Mouse (Mus musculus) cerebellum, adult 9-11 months (tissue): Measurements from ENCODE around the gene Timm17b.

Experiments
- DNase-seq: peaks from one replicate; pipeline ENCODE4 v3.0.0; 2022

Gene Timm17b

GRCm38 (mm10) chrX:7922032-7922431 is 22.9 kb downstream of the Timm17b start:
- DNase-seq: peak; percentile 40

- DNase-seq: no peak
Measured at GRCm38 (mm10) chrX:7926266-7926665, 27.1 kb downstream of the Timm17b start.

DNA sequence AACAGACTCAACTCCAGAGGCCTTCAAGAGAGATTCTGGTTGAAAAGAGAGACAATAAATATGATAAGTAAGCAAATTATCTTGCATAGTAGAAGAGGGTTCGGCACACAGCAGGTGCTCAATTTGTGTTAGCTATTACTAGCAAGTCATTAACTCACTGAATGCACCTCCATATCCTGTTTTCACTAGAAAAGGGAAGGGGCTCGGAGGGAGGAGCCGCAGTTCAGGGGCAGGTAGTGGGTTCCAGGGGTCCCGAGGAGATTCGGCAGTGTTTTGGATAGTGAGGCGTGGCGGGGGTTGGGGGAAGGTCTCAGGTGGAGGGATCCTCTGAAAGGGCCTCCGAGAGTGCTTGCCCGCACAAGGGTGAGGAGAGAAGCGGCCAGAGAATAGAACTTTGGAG is 28.0 kb downstream of the Timm17b start:
- no peak for DNase-seq

DNA sequence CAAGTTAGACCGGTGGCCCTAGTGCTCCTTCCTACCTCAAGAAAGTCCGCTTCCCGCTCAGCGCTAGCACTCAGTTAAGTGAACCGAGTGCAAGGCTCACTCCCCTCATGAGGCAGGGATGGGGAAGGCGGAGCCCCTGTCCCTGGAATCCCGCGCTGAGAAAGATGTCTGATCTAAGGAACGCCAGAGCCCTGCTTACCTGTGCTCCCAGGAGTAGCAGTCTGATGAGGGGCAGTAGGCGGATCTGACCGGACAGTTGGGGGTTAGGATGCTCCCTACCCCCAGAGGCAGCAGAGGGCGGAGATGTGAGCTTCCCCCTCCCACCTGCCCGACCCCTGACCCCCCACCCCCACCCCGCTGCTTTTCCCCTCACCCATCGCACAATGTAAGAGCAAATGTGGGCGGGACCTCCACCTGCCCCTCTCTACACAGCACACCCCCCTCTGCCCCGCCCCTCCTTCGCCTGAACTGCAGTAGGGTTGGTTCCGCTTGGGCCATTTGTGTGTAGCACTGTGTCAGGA is 29.2 kb downstream of the Timm17b start, which contains the start of gene Eras:
Eras (minus strand) TSS at position 338 of the 521 bp plus-strand sequence.
- DNase-seq: no peak

GRCm38 (mm10) chrX:7936874-7937273 is 37.7 kb downstream of the Timm17b start:
- no peak for DNase-seq

DNA sequence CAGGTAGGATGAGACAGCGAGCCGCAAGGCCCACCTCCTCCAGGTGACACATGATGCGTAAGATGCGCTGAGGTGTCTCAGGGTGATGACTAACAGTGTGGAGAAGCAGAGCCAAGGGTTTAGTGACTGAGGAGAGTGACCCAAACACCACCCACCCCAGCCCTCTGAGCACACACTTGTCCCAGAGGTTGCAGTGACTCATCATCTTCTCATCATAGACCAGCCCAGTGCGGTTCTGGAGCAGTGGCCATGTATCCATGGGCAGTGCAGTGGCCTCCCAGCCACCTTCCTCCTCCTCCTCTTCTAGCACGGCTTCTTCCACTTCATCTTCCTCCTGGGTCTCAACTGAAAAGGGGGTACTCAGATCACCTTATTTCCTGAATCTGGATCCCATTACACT is 38.5 kb downstream of the Timm17b start:
- no peak for DNase-seq

DNA sequence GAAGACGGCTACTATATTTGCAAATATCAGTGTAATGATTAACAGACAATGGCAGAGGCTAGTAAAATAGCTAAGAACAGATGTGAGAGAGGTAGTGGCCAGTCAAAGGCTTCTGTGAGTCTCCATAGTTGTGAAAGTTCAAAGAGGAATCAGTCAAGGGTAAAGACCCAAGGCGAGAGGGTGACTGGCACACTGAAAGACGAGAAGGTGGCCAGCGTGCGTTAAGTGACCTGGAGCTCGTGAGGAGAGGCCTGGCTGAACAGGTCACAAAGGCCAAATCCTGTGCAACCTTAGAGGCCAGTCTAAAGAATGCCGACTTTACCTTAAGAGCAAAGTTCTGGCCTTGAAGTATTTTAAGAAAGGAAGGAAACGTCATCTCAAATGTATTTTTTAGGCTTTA is 46.5 kb downstream of the Timm17b start:
- no peak for DNase-seq

DNA sequence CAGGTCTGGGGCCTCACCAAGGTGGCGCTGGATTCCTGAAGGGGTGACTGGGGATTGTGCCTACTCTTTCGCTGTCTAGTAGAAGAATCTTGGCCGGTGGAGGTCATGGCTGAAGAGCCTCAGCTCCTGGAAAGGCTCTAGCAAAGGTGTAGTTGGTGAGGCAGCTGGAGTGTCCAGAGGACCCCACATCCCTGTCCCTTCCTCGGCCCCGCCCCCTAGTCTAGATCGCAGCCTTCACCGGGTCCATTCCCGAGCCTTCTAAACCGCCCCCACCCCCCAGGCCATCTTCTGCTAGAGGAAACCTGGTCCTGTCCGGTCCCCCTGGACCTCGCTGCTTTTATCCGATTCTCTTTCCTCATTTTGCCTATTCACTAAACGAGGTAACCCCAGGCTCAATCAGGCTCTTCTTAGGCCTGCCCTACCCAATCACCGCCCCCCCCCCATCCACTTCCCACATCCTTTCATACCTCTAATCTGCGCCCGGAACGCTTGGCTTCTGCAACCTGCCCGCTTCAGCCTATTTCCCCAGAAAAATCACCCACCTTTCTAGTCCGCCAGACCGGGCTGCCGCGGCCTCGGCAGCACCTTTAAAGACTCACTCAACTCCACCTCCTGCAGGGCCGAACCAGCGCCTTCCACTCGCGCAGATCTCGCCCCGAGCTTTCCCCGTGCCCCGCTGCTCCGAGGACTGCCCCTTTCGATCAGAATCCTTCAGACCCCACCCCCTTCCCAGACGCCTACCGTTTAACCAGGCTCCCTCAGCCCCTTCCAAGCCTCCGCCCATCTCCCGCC is 48.1 kb downstream of the Timm17b start, which contains the start of gene Hdac6:
Hdac6 (minus strand) TSS at position 782 of the 792 bp plus-strand sequence.
- peak; percentile 50 for DNase-seq

DNA sequence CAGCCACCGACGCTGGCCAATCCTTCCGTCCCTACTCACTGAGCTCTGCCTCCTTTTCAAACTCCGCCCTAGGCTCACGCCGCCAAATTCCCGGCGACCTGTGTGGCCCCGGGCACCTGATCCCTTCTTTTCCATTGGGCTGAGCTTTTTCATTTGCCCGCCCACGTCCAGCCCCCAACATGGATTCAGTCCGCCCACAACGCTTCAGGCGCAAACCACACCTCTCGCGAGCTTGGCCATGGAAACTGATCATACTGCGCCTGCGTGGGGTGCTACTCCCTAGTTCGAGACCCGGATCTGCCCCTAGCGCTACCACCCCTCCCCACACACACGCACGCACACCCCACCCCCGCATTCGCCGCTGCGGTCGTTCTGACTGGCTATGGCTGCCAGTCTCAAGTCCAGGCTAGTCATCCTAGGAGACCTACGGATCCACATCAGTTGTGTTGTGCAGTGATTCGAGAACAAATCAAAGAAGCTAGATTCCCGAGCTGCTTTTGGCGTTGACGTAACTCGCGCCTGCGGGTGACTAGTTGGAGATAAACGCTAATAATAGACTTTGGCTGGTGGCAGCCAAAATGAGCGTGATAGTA is 48.8 kb downstream of the Timm17b start:
- DNase-seq: peak; percentile 97

DNA sequence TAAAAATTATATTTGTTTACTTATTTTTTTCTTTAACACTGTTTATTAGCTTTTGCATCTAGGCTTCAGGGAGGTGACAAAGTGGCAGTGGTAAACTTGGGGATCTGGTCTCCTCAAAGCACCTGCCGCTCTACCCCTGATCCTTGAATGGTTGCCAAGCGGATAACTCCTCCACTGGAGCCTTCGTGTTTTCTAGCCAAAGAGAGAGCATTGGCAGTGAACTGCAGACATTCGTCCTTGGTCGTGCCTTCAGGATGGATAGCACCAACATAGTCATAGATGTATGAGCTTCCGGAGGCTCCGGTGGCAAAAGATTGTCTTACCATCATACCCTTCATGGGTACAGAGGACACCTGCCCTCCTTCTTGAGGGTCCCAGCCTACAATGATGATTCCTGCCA is 50.9 kb downstream of the Timm17b start:
- DNase-seq: no peak
